ENCODE assay signal across 9 mouse cellular contexts in genomic region chr19:42258596-42258995, GRCm38 (mm10). TPM values are rescaled to one million over a fixed set of nuclear protein-coding genes. Genes with fewer than 3 reads are reported as not detected.
DNase-seq lines count a peak whose midpoint lies in the region.
"Had no signal": no experiment of that assay in that cellular context is flagged by ENCODE, and none has a peak within 500 bp of the region (broad histone marks: within the 10 kb centered on the region; RNA-seq: fewer than 3 reads in every experiment).

No protein-coding gene starts in this region.

- intact Hi-C loops in left cerebral cortex, postnatal 36 days (cut with DNase I) = loop anchor here (5.0 kb wide), 1 partner anchor 36 kb away; no protein-coding TSS in a partner anchor
- intact Hi-C loops in left cerebral cortex, postnatal 14 days (cut with DNase I) = loop anchor here (5.0 kb wide), 1 partner anchor 41 kb away; no protein-coding TSS in a partner anchor
- intact Hi-C loops in heart, postnatal 25 days (cut with DNase I) = no loop called here

- DNase-seq in left cerebral cortex, postnatal 36 days (ENCODE audit: low spot score in 2 of 2) = peak; percentile 45 to 46
- DNase-seq in left cerebral cortex, postnatal 14 days (ENCODE audit: low spot score in 2 of 2) = no peak
- peak; percentile 36 for DNase-seq in right cerebral cortex, postnatal 25 days
- no peak for DNase-seq in right cerebral cortex, postnatal 14 days
- peak; percentile 88 for DNase-seq in cerebellum, adult 9-10 months
- DNase-seq in heart, postnatal 25 days (ENCODE audit: low spot score) = no peak
- DNase-seq in urinary bladder, adult 18-20 months (ENCODE audit: low spot score in 2 of 2) = no peak
- DNase-seq: gastrocnemius, adult 2 months; spleen, adult 18-20 months had no signal

RNA-seq across cellular contexts. Expression of gene Golga7b, which starts 11.2 kb away (rescaled TPM):
- total RNA-seq in left cerebral cortex, postnatal 36 days (2021) = 100 to 1,000 TPM; 122 to 150 TPM
- 100 to 1,000 TPM; 131 to 146 TPM for total RNA-seq in left cerebral cortex, postnatal 14 days (2021)
- under 1 TPM; 0.67 to 0.83 TPM for total RNA-seq in heart, postnatal 25 days (2021)

RNA-seq across cellular contexts. Expression of gene Sfrp5, which starts 56.5 kb away (rescaled TPM):
- total RNA-seq in left cerebral cortex, postnatal 36 days (2021) = under 1 TPM; 0.27 to 0.76 TPM
- under 1 TPM; 0.31 to 0.80 TPM for total RNA-seq in left cerebral cortex, postnatal 14 days (2021)
- total RNA-seq in heart, postnatal 25 days (2021) = 1 to 10 TPM; 5.3 to 7.9 TPM

Comparison
In these comparisons a context has a peak if more than half of its experiments do, and no peak if none do; other contexts are left out.
1. DNase-seq: peak in left cerebral cortex, postnatal 36 days (2 of 2), right cerebral cortex, postnatal 25 days (single experiment) and cerebellum, adult 9-10 months (single experiment); none in left cerebral cortex, postnatal 14 days (0 of 2), right cerebral cortex, postnatal 14 days (single experiment), heart, postnatal 25 days (single experiment) and urinary bladder, adult 18-20 months (0 of 2).
2. RNA of gene Golga7b, which starts 11.2 kb away (total RNA-seq): 122 to 150 TPM in left cerebral cortex, postnatal 36 days and 131 to 146 TPM in left cerebral cortex, postnatal 14 days; 0.67 to 0.83 TPM in heart, postnatal 25 days; every median in the first group is over 10 times any median in the second.